Mouse (Mus musculus): ENCODE measurements around the gene Rab3gap2. TPM values are rescaled to one million over a fixed set of nuclear protein-coding genes. Genes with fewer than 3 reads are reported as not detected.

Rab3gap2 gene
- total and polyA plus RNA-seq, 2 experiments from 2014 or later, result 19.7 to 34.4 TPM

DNA sequence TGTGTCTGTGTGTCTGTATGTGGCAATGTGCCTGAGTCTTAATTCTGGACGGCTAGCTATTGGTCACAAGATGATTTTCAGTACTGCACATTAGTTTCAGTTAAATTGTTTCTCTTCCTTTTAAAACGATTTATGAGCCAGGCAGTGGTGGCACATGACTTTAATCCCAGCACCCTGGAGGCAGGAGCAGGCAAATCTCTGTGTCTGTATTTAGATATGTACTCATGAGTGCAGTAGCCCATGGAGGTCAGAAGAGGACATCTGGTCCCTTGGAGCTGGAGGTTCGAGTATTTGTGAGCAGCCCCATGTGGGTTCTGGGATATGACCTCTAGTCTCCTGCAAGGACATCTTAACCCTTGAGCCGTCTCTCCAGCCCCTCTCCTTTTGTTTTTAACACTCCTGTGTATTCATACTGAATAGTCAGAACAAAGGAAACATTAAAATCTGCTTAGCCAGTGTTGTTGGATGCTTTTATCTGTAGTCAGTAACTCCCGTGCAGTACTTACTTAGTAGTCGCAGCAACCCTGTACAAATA, 131.4 kb downstream of the Rab3gap2 start:
- no peak for DNase-seq (ENCODE audit: low spot score)
- H3K9me3 ChIP-seq (ENCODE audit: low read length), result no peaks in the 10 kb centered on the region
- no peaks in the 10 kb centered on the region; the same call in 1 of the 2 replicates for H3K4me1 ChIP-seq (ENCODE audit: insufficient read depth, low read length)
- no peak for ATAC-seq
- H3K27me3 ChIP-seq (ENCODE audit: insufficient read depth, low read length), result no peaks in the 10 kb centered on the region
- H3K27ac ChIP-seq, result no peak overlapping the region
- H3K4me2 ChIP-seq (ENCODE audit: low read depth, low read length), result no peak overlapping the region
- 66% methylated on average over 6 of the region's 6 CpGs for WGBS
- 0 out of 2 replicates have a peak, but pooled peaks cover 6% of the 10 kb centered on the region for H3K36me3 ChIP-seq (ENCODE audit: insufficient read depth, low read length)
- no peak overlapping the region for H3K4me3 ChIP-seq (ENCODE audit: low read length)
- no peak for TF ChIP-seq CTCF (IDR thresholded peaks at IDR 0.05; ENCODE audit: low read depth)
- no peak overlapping the region for H3K9ac ChIP-seq (replicated peaks; ENCODE audit: low read length)

MicroRNAs encoded within 50 kb of the gene (microRNA counts, 519-probe panel; counts per million panel counts)
- microRNA mmu-miR-194, result 2,843 counts per million, percentile 44 among the panel's probes with 10 or more counts
- 2,624 counts per million, percentile 40 among the panel's probes with 10 or more counts for microRNA mmu-miR-664

Small RNA genes within 50 kb of the gene (microRNA-seq; reads per million reads assigned to microRNA genes)
- gene Mir194-1, result 0.36 to 1.8 reads per million in 2 experiments
- gene Mir215, result 2.5 to 2.6 reads per million in 2 experiments
- 31.5 to 42.3 reads per million in 2 experiments for gene Mir664

Other genes with a start within 250 kb of the Rab3gap2 start
- gene Mark1, start 204.5 kb upstream of the Rab3gap2 start, total RNA-seq (2014; rRNA removed), result 53.4 and 56.5 TPM in 2 replicates
- 10.6 and 11.6 TPM in 2 replicates for gene Mark1, start 204.5 kb upstream of the Rab3gap2 start, polyA plus RNA-seq (2015; fragmentation: Nextera tagmentation; extraction: Ambion mirVana)
- gene Iars2, start 125.3 kb downstream of the Rab3gap2 start, total RNA-seq (2014; rRNA removed), result 36.9 and 39.0 TPM in 2 replicates
- 18.8 TPM in 2 replicates for gene Iars2, start 125.3 kb downstream of the Rab3gap2 start, polyA plus RNA-seq (2015; fragmentation: Nextera tagmentation; extraction: Ambion mirVana)
- 77.1 and 89.5 TPM in 2 replicates for gene Bpnt1, start 128.0 kb downstream of the Rab3gap2 start, total RNA-seq (2014; rRNA removed)
- gene Bpnt1, start 128.0 kb downstream of the Rab3gap2 start, polyA plus RNA-seq (2015; fragmentation: Nextera tagmentation; extraction: Ambion mirVana), result 69.9 and 72.5 TPM in 2 replicates
- 66.0 and 69.5 TPM in 2 replicates for gene Eprs, start 158.9 kb downstream of the Rab3gap2 start, total RNA-seq (2014; rRNA removed)
- gene Eprs, start 158.9 kb downstream of the Rab3gap2 start, polyA plus RNA-seq (2015; fragmentation: Nextera tagmentation; extraction: Ambion mirVana), result 135 and 138 TPM in 2 replicates

All from hindbrain, postnatal 0 days (tissue).